Mouse (Mus musculus) cerebellum, adult 11-12 months (tissue): ENCODE results near the gene Camk2b.
"Not testable (repeated sequence)": the region's sequence is repeated elsewhere in the genome, so short reads cannot be mapped to it uniquely, and the experiment has no call there.

Source experiments
- DNase-seq: peaks from one replicate; pipeline ENCODE4 v3.0.0; 2022

Camk2b gene

GRCm38 (mm10) chr11:5980108-5980507 lies 86.1 kb downstream of the Camk2b start:
- no peak for DNase-seq

- DNase-seq: no peak
Measured at GRCm38 (mm10) chr11:5979088-5979487, 87.1 kb downstream of the Camk2b start.

- DNase-seq: no peak
Measured at GRCm38 (mm10) chr11:5976106-5976505, 90.1 kb downstream of the Camk2b start.

GRCm38 (mm10) chr11:5975068-5975467 lies 91.1 kb downstream of the Camk2b start:
- DNase-seq: no peak

GRCm38 (mm10) chr11:5974053-5974452 lies 92.1 kb downstream of the Camk2b start:
- no peak for DNase-seq

GRCm38 (mm10) chr11:5973151-5973550 lies 93.0 kb downstream of the Camk2b start:
- DNase-seq: no peak

- no peak for DNase-seq
Measured at GRCm38 (mm10) chr11:5971202-5971601, 95.0 kb downstream of the Camk2b start.

- DNase-seq: no peak
Measured at GRCm38 (mm10) chr11:5968223-5968622, 97.9 kb downstream of the Camk2b start.

GRCm38 (mm10) chr11:5966751-5967150 lies 99.4 kb downstream of the Camk2b start:
- DNase-seq: peak; percentile 19

GRCm38 (mm10) chr11:5965865-5966264 lies 100.3 kb downstream of the Camk2b start:
- DNase-seq: no peak

GRCm38 (mm10) chr11:5960051-5960450 lies 106.1 kb downstream of the Camk2b start:
- no peak for DNase-seq

- peak; percentile 95 for DNase-seq
Measured at GRCm38 (mm10) chr11:5955546-5956276, 110.5 kb downstream of the Camk2b start, which contains the start of gene Ykt6. TSS of gene Ykt6 (plus strand) at chr11:5955693.

GRCm38 (mm10) chr11:5954965-5955504 lies 111.1 kb downstream of the Camk2b start:
- no peak for DNase-seq

- no peak for DNase-seq
Measured at GRCm38 (mm10) chr11:5954435-5954834, 111.7 kb downstream of the Camk2b start.

GRCm38 (mm10) chr11:5953130-5953765 lies 112.9 kb downstream of the Camk2b start:
- DNase-seq: peak; percentile 27

- DNase-seq: no peak
Measured at GRCm38 (mm10) chr11:5952501-5952900, 113.7 kb downstream of the Camk2b start.

GRCm38 (mm10) chr11:5949586-5950352 lies 116.4 kb downstream of the Camk2b start, which contains the start of gene Gck:
TSS of gene Gck (minus strand) at chr11:5950081.
- no peak for DNase-seq

GRCm38 (mm10) chr11:5948546-5949250 lies 117.5 kb downstream of the Camk2b start:
- DNase-seq: no peak

- no peak for DNase-seq
Measured at GRCm38 (mm10) chr11:5947796-5948195, 118.4 kb downstream of the Camk2b start.

GRCm38 (mm10) chr11:5945096-5945495 lies 121.1 kb downstream of the Camk2b start:
- DNase-seq: no peak

GRCm38 (mm10) chr11:5942966-5943365 lies 123.2 kb downstream of the Camk2b start:
- no peak for DNase-seq

- not testable (repeated sequence) for DNase-seq
Measured at GRCm38 (mm10) chr11:5934531-5934930, 131.6 kb downstream of the Camk2b start.

- DNase-seq: not testable (repeated sequence)
Measured at GRCm38 (mm10) chr11:5931947-5932346, 134.2 kb downstream of the Camk2b start.
